Mouse (Mus musculus): ENCODE results near the gene Dnah10. TPM values are rescaled to one million over a fixed set of nuclear protein-coding genes. Genes with fewer than 3 reads are reported as not detected.

Gene Dnah10
- polyA plus RNA-seq, 1 experiment, result 0.77 TPM

- no peak overlapping the region for H3K4me3 ChIP-seq (ENCODE audit: insufficient read depth, low read length)
- no peak overlapping the region for H3K27ac ChIP-seq (ENCODE audit: insufficient read depth, low read length)
- peaks cover 8% of the 10 kb centered on the region for H3K4me1 ChIP-seq (ENCODE audit: control insufficient read depth, insufficient read depth, low read length)
- TF ChIP-seq POLR2A (IDR thresholded peaks at IDR 0.05; ENCODE audit: extremely low read depth, insufficient read depth, low read length) (no peak), CTCF (IDR thresholded peaks at IDR 0.05; ENCODE audit: extremely low read depth, insufficient read depth, low read length) (no peak)
Measured at GRCm38 (mm10) chr5:124879801-124880200, 154.9 kb downstream of the Dnah10 start.

GRCm38 (mm10) chr5:124883877-124884276, 159.0 kb downstream of the Dnah10 start:
- TF ChIP-seq POLR2A (IDR thresholded peaks at IDR 0.05; ENCODE audit: extremely low read depth, insufficient read depth, low read length) (no peak), CTCF (IDR thresholded peaks at IDR 0.05; ENCODE audit: extremely low read depth, insufficient read depth, low read length) (no peak)
- Histone ChIP-seq H3K27ac (ENCODE audit: insufficient read depth, low read length) (no peak overlapping the region), H3K4me3 (ENCODE audit: insufficient read depth, low read length) (no peak overlapping the region), H3K4me1 (ENCODE audit: control insufficient read depth, insufficient read depth, low read length) (peaks cover 8% of the 10 kb centered on the region)

Other genes with a start within 250 kb of the Dnah10 start
- 26.9 and 27.1 TPM in 2 replicates for gene Rilpl2, start 246.7 kb upstream of the Dnah10 start, polyA plus RNA-seq (2012; rRNA removed)
- gene Snrnp35, start 242.0 kb upstream of the Dnah10 start, polyA plus RNA-seq (2012; rRNA removed), result 11.5 TPM in 2 replicates
- gene Rilpl1, start 193.7 kb upstream of the Dnah10 start, polyA plus RNA-seq (2012; rRNA removed), result 55.4 and 56.5 TPM in 2 replicates
- gene Tmed2, start 184.4 kb upstream of the Dnah10 start, polyA plus RNA-seq (2012; rRNA removed), result 110 and 121 TPM in 2 replicates
- gene Ddx55, start 172.2 kb upstream of the Dnah10 start, polyA plus RNA-seq (2012; rRNA removed), result 40.3 and 42.4 TPM in 2 replicates
- 32.6 and 32.9 TPM in 2 replicates for gene Eif2b1, start 146.0 kb upstream of the Dnah10 start, polyA plus RNA-seq (2012; rRNA removed)
- gene Gtf2h3, start 145.9 kb upstream of the Dnah10 start, polyA plus RNA-seq (2012; rRNA removed), result 46.0 and 47.5 TPM in 2 replicates
- gene Atp6v0a2, start 96.5 kb upstream of the Dnah10 start, polyA plus RNA-seq (2012; rRNA removed), result 46.2 and 48.0 TPM in 2 replicates
- gene Ccdc92, start 137.3 kb downstream of the Dnah10 start, polyA plus RNA-seq (2012; rRNA removed), result 88.0 and 98.3 TPM in 2 replicates
- 63.2 and 64.1 TPM in 2 replicates for gene Zfp664, start 137.6 kb downstream of the Dnah10 start, polyA plus RNA-seq (2012; rRNA removed)

Measured in cortical plate, adult 2 months (tissue).